Mouse (Mus musculus) kidney, postnatal 14 days (tissue): ENCODE measurements around the gene Endou.
A peak's percentile ranks its signal among the peaks of the same experiment; 100 is the strongest.

Experiments used
- DNase-seq: peaks from one replicate; pipeline ENCODE4 v3.0.0; 2022; ENCODE audit warnings: mixed read lengths

The Endou gene

GRCm38 (mm10) chr15:97725198-97725785 is 5.8 kb downstream of the Endou start:
- DNase-seq = no peak

- no peak for DNase-seq
Observed at GRCm38 (mm10) chr15:97724346-97725197, 6.6 kb downstream of the Endou start.

GRCm38 (mm10) chr15:97723536-97724345 is 7.4 kb downstream of the Endou start:
- no peak for DNase-seq

- no peak for DNase-seq
Observed at GRCm38 (mm10) chr15:97721008-97721701, 10.0 kb downstream of the Endou start.

- DNase-seq = peak; percentile 60
Observed at GRCm38 (mm10) chr15:97720026-97720675, 11.0 kb downstream of the Endou start.

GRCm38 (mm10) chr15:97719494-97719893 is 11.6 kb downstream of the Endou start:
- DNase-seq = no peak

GRCm38 (mm10) chr15:97718535-97719155 is 12.5 kb downstream of the Endou start:
- DNase-seq = no peak

GRCm38 (mm10) chr15:97717861-97718534 is 13.1 kb downstream of the Endou start:
- DNase-seq = peak; percentile 76

GRCm38 (mm10) chr15:97716782-97717181 is 14.4 kb downstream of the Endou start:
- DNase-seq = no peak

GRCm38 (mm10) chr15:97715734-97716133 is 15.4 kb downstream of the Endou start:
- no peak for DNase-seq

- no peak for DNase-seq
Observed at GRCm38 (mm10) chr15:97715083-97715482, 16.1 kb downstream of the Endou start.

GRCm38 (mm10) chr15:97712546-97712945 is 18.6 kb downstream of the Endou start:
- DNase-seq = no peak

- no peak for DNase-seq
Observed at GRCm38 (mm10) chr15:97710906-97711305, 20.2 kb downstream of the Endou start.

GRCm38 (mm10) chr15:97705211-97706050 is 25.7 kb downstream of the Endou start, which contains the start of gene Rpap3:
Rpap3 (minus strand) TSS chr15:97705825.
- peak; percentile 91 for DNase-seq

- DNase-seq = no peak
Observed at GRCm38 (mm10) chr15:97696616-97697015, 34.5 kb downstream of the Endou start.

GRCm38 (mm10) chr15:97693411-97693810 is 37.7 kb downstream of the Endou start:
- no peak for DNase-seq

GRCm38 (mm10) chr15:97684118-97684517 is 47.0 kb downstream of the Endou start:
- DNase-seq = no peak

GRCm38 (mm10) chr15:97682053-97682452 is 49.1 kb downstream of the Endou start:
- DNase-seq = peak; percentile 65

- DNase-seq = peak; percentile 31
Observed at GRCm38 (mm10) chr15:97679991-97680681, 51.0 kb downstream of the Endou start.
